Comparison of ENCODE assay signal across 8 mouse cellular contexts in genomic region chr9:66796739-66797138, GRCm38 (mm10). TPM values are rescaled to one million over a fixed set of nuclear protein-coding genes. Genes with fewer than 3 reads are reported as not detected.
A peak's percentile ranks its signal among the peaks of the same experiment; 100 is the strongest.
DNase-seq lines count a peak whose midpoint lies in the region; ATAC-seq and TF ChIP-seq lines count a peak whose summit lies in the region.

TSS of gene Gm10647 (plus strand) at chr9:66797039.

- WGBS in lung, adult 2 months = 77% methylated on average over 5 of the region's 5 CpGs
- 79% methylated on average over 5 of the region's 5 CpGs for WGBS in forebrain, embryonic 10.5 days
- 73% methylated on average over 5 of the region's 5 CpGs for WGBS in intestine, embryonic 16.5 days
- WGBS in neural tube, embryonic 12.5 days = 77% methylated on average over 5 of the region's 5 CpGs

- peak within 1 kb of the TSS; percentile 89 for H3K27ac ChIP-seq in forebrain, embryonic 10.5 days
- H3K27ac ChIP-seq in intestine, embryonic 16.5 days (ENCODE audit: low read length) = peak within 1 kb of the TSS; percentile 94; the same call in 1 of the 2 replicates
- no peak within 1 kb of the TSS for H3K27ac ChIP-seq in neural tube, embryonic 12.5 days

- H3K9me3 ChIP-seq in forebrain, embryonic 10.5 days = no peaks in the 10 kb centered on the region
- H3K9me3 ChIP-seq in intestine, embryonic 16.5 days (ENCODE audit: control insufficient read depth, low read length) = no peaks in the 10 kb centered on the region
- no peaks in the 10 kb centered on the region for H3K9me3 ChIP-seq in neural tube, embryonic 12.5 days

- DNase-seq in lung, adult 2 months = no peak
- DNase-seq in lung, postnatal 36 days = no peak
- DNase-seq in forebrain, embryonic 10.5 days (ENCODE audit: extremely low spot score, low spot score) = no peak
- no peak for DNase-seq in urinary bladder, postnatal 36 days (ENCODE audit: low spot score in 2 of 2)
- no peak for DNase-seq in right cerebral cortex, postnatal 4 days

- peaks cover 21% of the 10 kb centered on the region for H3K27me3 ChIP-seq in forebrain, embryonic 10.5 days (ENCODE audit: poor library complexity, severe bottlenecking)
- H3K27me3 ChIP-seq in intestine, embryonic 16.5 days (replicated peaks; ENCODE audit: control insufficient read depth, insufficient read depth, low read length) = no peaks in the 10 kb centered on the region
- H3K27me3 ChIP-seq in neural tube, embryonic 12.5 days (replicated peaks) = 0 out of 2 replicates have a peak, but pooled peaks cover 3% of the 10 kb centered on the region

- H3K9ac ChIP-seq in intestine, embryonic 16.5 days (ENCODE audit: low read depth, low read length) = peak within 1 kb of the TSS; percentile 89
- peak within 1 kb of the TSS; percentile 86 for H3K9ac ChIP-seq in neural tube, embryonic 12.5 days

- TF ChIP-seq POLR2A in lung, adult 2 months (IDR thresholded peaks at IDR 0.05; ENCODE audit: borderline replicate concordance, extremely low read depth, low read depth, low read length) = no peak

- H3K4me2 ChIP-seq in intestine, embryonic 16.5 days (ENCODE audit: low read depth, low read length) = peak within 1 kb of the TSS; percentile 95
- H3K4me2 ChIP-seq in neural tube, embryonic 12.5 days (replicated peaks) = peak within 1 kb of the TSS; percentile 74

- H3K4me1 ChIP-seq in lung, adult 2 months (ENCODE audit: control insufficient read depth, insufficient read depth, low read length) = peaks cover 3% of the 10 kb centered on the region; the same call in 1 of the 2 replicates
- peaks cover 22% of the 10 kb centered on the region for H3K4me1 ChIP-seq in forebrain, embryonic 10.5 days
- H3K4me1 ChIP-seq in intestine, embryonic 16.5 days (ENCODE audit: control insufficient read depth, insufficient read depth, low read length) = peaks cover 4% of the 10 kb centered on the region
- H3K4me1 ChIP-seq in neural tube, embryonic 12.5 days = peaks cover 9% of the 10 kb centered on the region; the same call in 1 of the 2 replicates

- no peak for ATAC-seq in intestine, embryonic 16.5 days
- no peak for ATAC-seq in neural tube, embryonic 12.5 days (ENCODE audit: low FRiP score, low read depth)
- no peak for ATAC-seq in inflammation-experienced regulatory T-cells, adult 6 months

- H3K4me3 ChIP-seq in lung, adult 2 months (replicated peaks; ENCODE audit: extremely low read depth, low read depth, low read length) = peak within 1 kb of the TSS; percentile 78
- peak within 1 kb of the TSS; percentile 67 for H3K4me3 ChIP-seq in forebrain, embryonic 10.5 days
- H3K4me3 ChIP-seq in intestine, embryonic 16.5 days (ENCODE audit: low read length) = peak within 1 kb of the TSS; percentile 80
- peak within 1 kb of the TSS; percentile 68 for H3K4me3 ChIP-seq in neural tube, embryonic 12.5 days

- no peaks in the 10 kb centered on the region for H3K36me3 ChIP-seq in forebrain, embryonic 10.5 days (replicated peaks)
- H3K36me3 ChIP-seq in intestine, embryonic 16.5 days (ENCODE audit: control insufficient read depth, insufficient read depth, low read length) = no peaks in the 10 kb centered on the region
- no peaks in the 10 kb centered on the region for H3K36me3 ChIP-seq in neural tube, embryonic 12.5 days

- no peak for TF ChIP-seq CTCF in lung, adult 2 months (IDR thresholded peaks at IDR 0.05; ENCODE audit: insufficient read depth, low read length)

RNA-seq across cellular contexts. Expression of gene Gm10647, which starts in this region (rescaled TPM):
- polyA plus RNA-seq in lung, adult 2 months (2012; rRNA removed) = 0.10 and 0.17 TPM in 2 replicates
- polyA plus RNA-seq in forebrain, embryonic 10.5 days (2016; fragmentation: Nextera tagmentation; extraction: Ambion mirVana) = 0.36 and 0.46 TPM in 2 replicates
- polyA plus RNA-seq in intestine, embryonic 16.5 days (2015; fragmentation: Nextera tagmentation; extraction: Ambion mirVana) = 0.29 and 0.55 TPM in 2 replicates
- 0.24 and 0.38 TPM in 2 replicates for polyA plus RNA-seq in neural tube, embryonic 12.5 days (2016; fragmentation: Nextera tagmentation; extraction: Ambion mirVana)
- not detected for polyA plus RNA-seq in inflammation-experienced regulatory T-cells, adult 6 months (2017; shearing (Covaris generic))
